Mouse (Mus musculus) heart, postnatal 14 days (tissue): Measurements from ENCODE around the gene Btd. TPM values are rescaled to one million over a fixed set of nuclear protein-coding genes. Genes with fewer than 3 reads are reported as not detected.
A peak's percentile ranks its signal among the peaks of the same experiment; 100 is the strongest.
"Not testable (repeated sequence)": the region's sequence is repeated elsewhere in the genome, so short reads cannot be mapped to it uniquely, and the experiment has no call there.

ENCODE experiments used
- DNase-seq, 2 experiments: peaks; one replicate each; pipeline ENCODE4 v3.0.0; 2021 to 2022
- intact Hi-C: fragments of 180-260 bp; cut with DNase I; formaldehyde crosslinking; loops from one replicate; pipeline ENCODE4 v1.15.1; 2025
- long read RNA-seq, 2 experiments: library from polyadenylated mRNA; stranded (forward); transcript quantifications; one replicate each; pipeline ENCODE4 v2.0.0; 2021
- total RNA-seq, 2 experiments: library from RNA; stranded (reverse); gene quantifications; 2 replicates each; pipeline ENCODE4 v1.2.3; 2021

Btd gene
- 10 to 100 TPM; 11.0 to 13.8 TPM for total RNA-seq
- long read RNA-seq, experiment 1, transcript Btd-201 (4 exons, 2,324 nt) = major isoform, 16 of 20 reads
- long read RNA-seq, experiment 1, partial matches to known transcripts = 0 of 20 reads
- long read RNA-seq, experiment 1, other reads (novel, unspliced or antisense) = 2 of 20 reads
- long read RNA-seq, experiment 2, transcript Btd-201 (4 exons, 2,324 nt) = major isoform, 17 of 17 reads
- long read RNA-seq, experiment 2, partial matches to known transcripts = 0 of 17 reads
- long read RNA-seq, experiment 2, other reads (novel, unspliced or antisense) = 0 of 17 reads

GRCm38 (mm10) chr14:31640890-31641505 is at the start of gene Btd, which contains the start of gene Hacl1:
TSS of gene Btd (plus strand) at chr14:31641028.
TSS of gene Hacl1 (minus strand) at chr14:31641286.
- intact Hi-C loops = no loop called here
- DNase-seq = peak; percentile 83 to 89

- intact Hi-C loops = no loop called here
- no peak for DNase-seq
These were observed 49.6 kb upstream of the Btd start, which contains the start of gene Colq for GRCm38 (mm10) chr14:31591243-31591642. TSS of gene Colq (minus strand) at chr14:31591343.

- intact Hi-C loops = no loop called here
- DNase-seq = no peak
These were observed 47.8 kb upstream of the Btd start for GRCm38 (mm10) chr14:31593036-31593435.

GRCm38 (mm10) chr14:31594693-31595092 is 46.1 kb upstream of the Btd start:
- no peak for DNase-seq
- intact Hi-C loops = no loop called here

GRCm38 (mm10) chr14:31596408-31596807 is 44.4 kb upstream of the Btd start:
- no peak for DNase-seq
- intact Hi-C loops = no loop called here

GRCm38 (mm10) chr14:31597446-31597845 is 43.4 kb upstream of the Btd start:
- intact Hi-C loops = no loop called here
- no peak for DNase-seq

- DNase-seq = no peak
- intact Hi-C loops = loop anchor here (10.0 kb wide), 1 partner anchor 237 kb away; no protein-coding TSS in a partner anchor
These were observed 38.8 kb upstream of the Btd start for GRCm38 (mm10) chr14:31601908-31602615.

- intact Hi-C loops = loop anchor here (10.0 kb wide), 1 partner anchor 238 kb away; no protein-coding TSS in a partner anchor
- DNase-seq = not testable (repeated sequence)
These were observed 38.2 kb upstream of the Btd start for GRCm38 (mm10) chr14:31602616-31602979.

GRCm38 (mm10) chr14:31604916-31605315 is 35.9 kb upstream of the Btd start:
- intact Hi-C loops = loop anchor here (1.0 to 10.0 kb wide), 2 partner anchors 86 to 240 kb away; no protein-coding TSS in a partner anchor
- peak; percentile 20 to 46 for DNase-seq

- DNase-seq = peak in 1 of 2 experiments; percentile 3
- intact Hi-C loops = loop anchor here (1.0 to 10.0 kb wide), 2 partner anchors 86 to 241 kb away; no protein-coding TSS in a partner anchor
These were observed 35.3 kb upstream of the Btd start for GRCm38 (mm10) chr14:31605514-31605913.

- intact Hi-C loops = no loop called here
- no peak for DNase-seq
These were observed 28.8 kb upstream of the Btd start for GRCm38 (mm10) chr14:31611986-31612385.

GRCm38 (mm10) chr14:31613671-31614070 is 27.2 kb upstream of the Btd start:
- no peak for DNase-seq
- intact Hi-C loops = no loop called here

- intact Hi-C loops = no loop called here
These were observed 23.6 kb upstream of the Btd start for GRCm38 (mm10) chr14:31617204-31617603.

GRCm38 (mm10) chr14:31617997-31618396 is 22.8 kb upstream of the Btd start:
- intact Hi-C loops = no loop called here
- DNase-seq = no peak

More at GRCm38 (mm10) chr14:31617204-31617603, 23.6 kb upstream of the Btd start:
- no peak for DNase-seq

GRCm38 (mm10) chr14:31620591-31621223 is 20.1 kb upstream of the Btd start:
- intact Hi-C loops = no loop called here
- DNase-seq = no peak

GRCm38 (mm10) chr14:31622748-31623147 is 18.1 kb upstream of the Btd start:
- intact Hi-C loops = no loop called here
- DNase-seq = no peak

GRCm38 (mm10) chr14:31630677-31631076 is 10.2 kb upstream of the Btd start:
- DNase-seq = no peak
- intact Hi-C loops = no loop called here

GRCm38 (mm10) chr14:31640346-31640889 is 410 bp upstream of the Btd start, which contains the start of gene Gm49387:
TSS of gene Gm49387 (minus strand) at chr14:31640878.
- intact Hi-C loops = no loop called here
- no peak for DNase-seq

GRCm38 (mm10) chr14:31641506-31642155 is 803 bp downstream of the Btd start:
- no peak for DNase-seq
- intact Hi-C loops = no loop called here
